Mouse (Mus musculus) C2C12 (cell line): Measurements from ENCODE around the gene Fam78b. TPM values are rescaled to one million over a fixed set of nuclear protein-coding genes. Genes with fewer than 3 reads are reported as not detected.

Source experiments
- H3K27me3 ChIP-seq: one replicate; pipeline ENCODE4 v1.6.1; 2011; ENCODE audit not compliant: control insufficient read depth, insufficient read depth, insufficient read length
- H3K36me3 ChIP-seq: one replicate; pipeline ENCODE4 v1.6.1; 2011; ENCODE audit not compliant: control insufficient read depth, insufficient read depth
- H3K4me3 ChIP-seq: one replicate; pipeline ENCODE4 v1.5.1; 2011; ENCODE audit warnings: mild to moderate bottlenecking, control low read depth; ENCODE audit not compliant: poor library complexity, insufficient read depth, severe bottlenecking
- H3K79me2 ChIP-seq: one replicate; pipeline ENCODE4 v1.6.1; 2011; ENCODE audit not compliant: control insufficient read depth, insufficient read depth
- H3K79me3 ChIP-seq: one replicate; pipeline ENCODE4 v1.6.1; 2011; ENCODE audit warnings: low read depth, control low read depth
- H3ac ChIP-seq: one replicate; pipeline ENCODE3; 2011; ENCODE audit warnings: low read depth; ENCODE audit not compliant: control insufficient read depth, insufficient read length
- CEBPB ChIP-seq: IDR thresholded peaks from one replicate; pipeline ENCODE4 v1.6.1; 2011; ENCODE audit warnings: low read depth, mild to moderate bottlenecking, control low read depth, moderate library complexity
- CTCF ChIP-seq: IDR thresholded peaks from one replicate; pipeline ENCODE4 v1.5.1; 2011; ENCODE audit not compliant: control insufficient read depth, insufficient read depth, insufficient read length
- FOSL1 ChIP-seq: IDR thresholded peaks from one replicate; pipeline ENCODE4 v1.8.0; 2011; ENCODE audit warnings: mild to moderate bottlenecking, low read length; ENCODE audit not compliant: poor library complexity, insufficient read depth, severe bottlenecking
- MAX ChIP-seq: IDR thresholded peaks from one replicate; pipeline ENCODE4 v1.6.1; 2011; ENCODE audit warnings: mild to moderate bottlenecking, control low read depth
- MYOD1 ChIP-seq: IDR thresholded peaks from one replicate; pipeline ENCODE4 v1.6.1; 2011; ENCODE audit warnings: low read depth; ENCODE audit not compliant: control insufficient read depth, insufficient read length
- MYOG ChIP-seq: IDR thresholded peaks from one replicate; pipeline ENCODE4 v1.6.1; 2011; ENCODE audit not compliant: control insufficient read depth, insufficient read length; ENCODE audit errors: extremely low read depth
- USF1 ChIP-seq: IDR thresholded peaks from one replicate; pipeline ENCODE4 v1.6.1; 2011; ENCODE audit warnings: low read depth, mild to moderate bottlenecking, control low read depth, moderate library complexity
- polyA plus RNA-seq: library from polyadenylated mRNA; unstranded; fragments of >200 nt; fragmentation: generic; extraction: Trizol; gene quantifications from one replicate; pipeline ENCODE4 v1.2.1, GENCODE M21; 2012; ENCODE audit warnings: missing spikeins

Gene Fam78b
- polyA plus RNA-seq, 1 experiment: 5.2 TPM

GRCm38 (mm10) chr1:166996250-166996649, 5.0 kb upstream of the Fam78b start:
- H3K4me3 ChIP-seq: no peak overlapping the region
- no peaks in the 10 kb centered on the region for H3K79me3 ChIP-seq
- no peak overlapping the region for H3ac ChIP-seq
- H3K27me3 ChIP-seq: no peaks in the 10 kb centered on the region
- H3K36me3 ChIP-seq: no peaks in the 10 kb centered on the region
- no peak for TF ChIP-seq CTCF
- TF ChIP-seq MYOD1: no peak
- no peaks in the 10 kb centered on the region for H3K79me2 ChIP-seq

GRCm38 (mm10) chr1:166996811-166997210, 4.4 kb upstream of the Fam78b start:
- Histone ChIP-seq H3K36me3 (no peaks in the 10 kb centered on the region), H3K27me3 (no peaks in the 10 kb centered on the region), H3K4me3 (no peak overlapping the region), H3ac (no peak overlapping the region), H3K79me3 (no peaks in the 10 kb centered on the region), H3K79me2 (no peaks in the 10 kb centered on the region)
- TF ChIP-seq MYOD1 (no peak), CEBPB (no peak), FOSL1 (no peak), MAX (no peak), CTCF (no peak), USF1 (no peak), MYOG (no peak)

GRCm38 (mm10) chr1:167000529-167001173, 566 bp upstream of the Fam78b start:
- Histone ChIP-seq H3ac (peak overlapping the region; percentile 89), H3K27me3 (no peaks in the 10 kb centered on the region), H3K79me2 (peaks cover 23% of the 10 kb centered on the region), H3K79me3 (peaks cover 7% of the 10 kb centered on the region), H3K4me3 (peak overlapping the region; percentile 52), H3K36me3 (no peaks in the 10 kb centered on the region)
- TF ChIP-seq USF1: no peak
- TF ChIP-seq CTCF: no peak
- TF ChIP-seq MAX: no peak
- TF ChIP-seq CEBPB: no peak
- no peak for TF ChIP-seq FOSL1
- TF ChIP-seq MYOD1: no peak

- H3K27me3 ChIP-seq: no peaks in the 10 kb centered on the region
- TF ChIP-seq FOSL1 (no peak), MYOG (no peak), MAX (no peak)
Observed at GRCm38 (mm10) chr1:167001844-167002485, 748 bp downstream of the Fam78b start.

GRCm38 (mm10) chr1:167002486-167002850, 1.3 kb downstream of the Fam78b start:
- peak overlapping the region; percentile 52 for H3K4me3 ChIP-seq
- TF ChIP-seq CEBPB: no peak
- TF ChIP-seq MYOG: no peak
- no peak for TF ChIP-seq USF1
- TF ChIP-seq MAX: no peak
- no peak for TF ChIP-seq CTCF
- TF ChIP-seq FOSL1: no peak
- no peak for TF ChIP-seq MYOD1

More at GRCm38 (mm10) chr1:167001844-167002485, 748 bp downstream of the Fam78b start:
- H3K79me3 ChIP-seq: peaks cover 9% of the 10 kb centered on the region
- H3ac ChIP-seq: peak overlapping the region; percentile 89
- H3K4me3 ChIP-seq: peak overlapping the region; percentile 52
- peaks cover 30% of the 10 kb centered on the region for H3K79me2 ChIP-seq
- H3K36me3 ChIP-seq: no peaks in the 10 kb centered on the region

GRCm38 (mm10) chr1:167004621-167005020, 3.4 kb downstream of the Fam78b start:
- peaks cover 9% of the 10 kb centered on the region for H3K79me3 ChIP-seq
- TF ChIP-seq CTCF (no peak), USF1 (no peak), FOSL1 (no peak), MYOD1 (no peak), MAX (no peak), MYOG (no peak), CEBPB (no peak)
- H3K27me3 ChIP-seq: no peaks in the 10 kb centered on the region
- no peak overlapping the region for H3ac ChIP-seq
- H3K4me3 ChIP-seq: no peak overlapping the region
- H3K36me3 ChIP-seq: no peaks in the 10 kb centered on the region
- peaks cover 30% of the 10 kb centered on the region for H3K79me2 ChIP-seq

More at GRCm38 (mm10) chr1:167002486-167002850, 1.3 kb downstream of the Fam78b start:
- Histone ChIP-seq H3K79me2 (peaks cover 30% of the 10 kb centered on the region), H3K27me3 (no peaks in the 10 kb centered on the region), H3ac (no peak overlapping the region), H3K36me3 (no peaks in the 10 kb centered on the region), H3K79me3 (peaks cover 9% of the 10 kb centered on the region)
